Mouse (Mus musculus): ENCODE measurements at regions not wholly inside any gene's neighbourhood (a gene's known extent, or its start where the extent isn't known, plus 50 kb on each side); places are given as distances from the start of the nearest gene placed in this dataset.

DNA sequence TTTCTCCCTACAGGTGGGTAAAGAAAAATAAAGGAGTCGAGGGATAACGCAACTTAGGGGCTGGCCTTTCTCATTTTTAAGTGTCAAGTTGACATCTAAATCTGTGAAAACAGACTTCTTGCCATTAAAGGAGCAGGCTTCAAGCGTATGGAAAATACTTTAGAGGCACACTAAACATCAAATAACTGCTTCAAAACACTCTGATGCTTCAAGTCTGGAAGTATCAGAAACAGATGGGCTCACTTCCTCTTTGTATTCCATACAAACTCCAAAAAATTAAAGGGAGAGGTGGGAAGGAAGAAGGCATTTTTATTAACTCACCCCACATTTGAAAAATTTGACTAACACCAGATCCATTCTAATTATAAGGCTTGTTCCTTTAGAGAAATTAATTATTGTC is 248.0 kb upstream of the Nfe2l3 start:
- H3K27me3 ChIP-seq (replicated peaks) = peaks cover 69% of the 10 kb centered on the region
- H3K4me2 ChIP-seq (ENCODE audit: insufficient read depth, low read depth, poor library complexity, severe bottlenecking) = no peak overlapping the region
- no peak overlapping the region for H3K27ac ChIP-seq (ENCODE audit: insufficient read depth, low read depth)
- H3K4me1 ChIP-seq (ENCODE audit: control insufficient read depth in 1 of 2, insufficient read depth in 2 of 2) = no peaks in the 10 kb centered on the region
- dilution Hi-C loops (cut with MboI; ENCODE audit: extremely low pct_ligation_motif_present, extremely low pct_unique_long_range_greater_than_20kb, low sequenced_read_pairs) (no loop called here), in situ Hi-C loops (cut with MboI; ENCODE audit: low pct_ligation_motif_present, low pct_unique_long_range_greater_than_20kb, low sequenced_read_pairs) (no loop called here)
- DNase-seq (ENCODE audit: extremely low read depth) = no peak
- no peaks in the 10 kb centered on the region for H3K36me3 ChIP-seq (replicated peaks in 1 of 2; ENCODE audit: control insufficient read depth in 1 of 2, insufficient read depth in 1 of 2, low read length in 1 of 2)
- H3K79me2 ChIP-seq (replicated peaks; ENCODE audit: control insufficient read depth, extremely low read depth, insufficient read depth, poor library complexity, severe bottlenecking) = no peaks in the 10 kb centered on the region
- TF ChIP-seq RCOR1 (conservative IDR thresholded peaks at IDR 0.05; ENCODE audit: low read depth, low read length) (no peak), IRF4 (IDR thresholded peaks at IDR 0.05; ENCODE audit: low read depth, low read length) (no peak), POLR2A (IDR thresholded peaks at IDR 0.05; ENCODE audit: low read depth, low read length) (no peak), UBTF (IDR thresholded peaks at IDR 0.05; ENCODE audit: low read depth, low read length) (no peak), NRF1 (IDR thresholded peaks at IDR 0.05; ENCODE audit: low read depth, low read length) (no peak), KAT2A (IDR thresholded peaks at IDR 0.05; ENCODE audit: insufficient replicate concordance, low read length) (no peak), TCF12 (IDR thresholded peaks at IDR 0.05; ENCODE audit: low read depth, low read length) (no peak), ETS1 (conservative IDR thresholded peaks at IDR 0.05; ENCODE audit: low read depth, low read length) (no peak), GABPA (IDR thresholded peaks at IDR 0.05; ENCODE audit: insufficient replicate concordance, low read depth, low read length) (no peak), ZC3H11A (IDR thresholded peaks at IDR 0.05; ENCODE audit: low read depth, low read length) (no peak), JUND (conservative IDR thresholded peaks at IDR 0.05; ENCODE audit: low read depth, low read length) (no peak), SMC3 (IDR thresholded peaks at IDR 0.05; ENCODE audit: low read depth, low read length) (no peak), ZKSCAN1 (IDR thresholded peaks at IDR 0.05; ENCODE audit: borderline replicate concordance, low read depth, low read length) (no peak), CTCF (conservative IDR thresholded peaks at IDR 0.05 in 1 of 2, IDR thresholded peaks at IDR 0.05 in 1 of 2; ENCODE audit: low read depth in 2 of 2, low read length in 2 of 2) (no peak), SIN3A (IDR thresholded peaks at IDR 0.05; ENCODE audit: low read length) (no peak), CHD2 (IDR thresholded peaks at IDR 0.05; ENCODE audit: low read length) (no peak), MYC (IDR thresholded peaks at IDR 0.05; ENCODE audit: low read depth, low read length) (no peak)
- no peak overlapping the region for H3K4me3 ChIP-seq (replicated peaks in 1 of 3; ENCODE audit: low read depth in 2 of 3, low read length in 2 of 3, poor library complexity in 1 of 3)
- no peaks in the 10 kb centered on the region for H3K9me3 ChIP-seq (replicated peaks; ENCODE audit: low read length)
- H3K9ac ChIP-seq (ENCODE audit: insufficient read depth, low read depth) = no peak overlapping the region

DNA sequence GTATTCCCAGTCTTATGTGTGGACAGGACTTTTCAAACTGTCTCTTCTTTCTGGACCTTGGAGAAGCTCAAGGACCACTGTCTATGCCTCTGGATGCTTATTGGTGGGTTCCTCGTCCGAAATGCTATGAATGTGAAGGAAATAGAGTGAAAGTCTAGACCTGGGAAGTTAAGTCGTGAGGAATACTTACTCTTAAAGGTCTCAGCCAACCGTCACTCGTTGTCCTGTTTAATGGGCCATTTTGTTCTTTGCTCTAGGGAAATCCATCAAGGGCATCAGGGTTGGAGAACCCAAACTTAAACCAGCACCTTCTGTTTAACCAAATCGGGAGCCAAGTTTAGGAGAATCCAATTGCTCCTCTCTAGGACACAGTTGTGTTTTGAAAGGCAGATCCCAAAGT is 247.3 kb upstream of the Nfe2l3 start:
- peaks cover 64% of the 10 kb centered on the region for H3K27me3 ChIP-seq (replicated peaks)

More for the DNA sequence above, 247.3 kb upstream of the Nfe2l3 start:
- Histone ChIP-seq H3K4me1 (ENCODE audit: control insufficient read depth in 1 of 2, insufficient read depth in 2 of 2) (no peaks in the 10 kb centered on the region), H3K9ac (ENCODE audit: insufficient read depth, low read depth) (no peak overlapping the region), H3K4me2 (ENCODE audit: insufficient read depth, low read depth, poor library complexity, severe bottlenecking) (no peak overlapping the region), H3K4me3 (replicated peaks in 1 of 3; ENCODE audit: low read depth in 2 of 3, low read length in 2 of 3, poor library complexity in 1 of 3) (no peak overlapping the region), H3K27ac (ENCODE audit: insufficient read depth, low read depth) (no peak overlapping the region), H3K79me2 (replicated peaks; ENCODE audit: control insufficient read depth, extremely low read depth, insufficient read depth, poor library complexity, severe bottlenecking) (no peaks in the 10 kb centered on the region), H3K9me3 (replicated peaks; ENCODE audit: low read length) (no peaks in the 10 kb centered on the region), H3K36me3 (replicated peaks in 1 of 2; ENCODE audit: control insufficient read depth in 1 of 2, insufficient read depth in 1 of 2, low read length in 1 of 2) (no peaks in the 10 kb centered on the region)
- TF ChIP-seq HCFC1 (IDR thresholded peaks at IDR 0.05; ENCODE audit: low read depth, low read length) (no peak), MAFK (IDR thresholded peaks at IDR 0.05; ENCODE audit: insufficient replicate concordance, low read length) (no peak), MYC (IDR thresholded peaks at IDR 0.05; ENCODE audit: low read depth, low read length) (no peak), MAZ (IDR thresholded peaks at IDR 0.05; ENCODE audit: low read depth, low read length) (no peak), JUN (IDR thresholded peaks at IDR 0.05; ENCODE audit: insufficient read depth, low read depth, low read length) (no peak), JUND (conservative IDR thresholded peaks at IDR 0.05; ENCODE audit: low read depth, low read length) (no peak)
- dilution Hi-C loops (cut with MboI; ENCODE audit: extremely low pct_ligation_motif_present, extremely low pct_unique_long_range_greater_than_20kb, low sequenced_read_pairs) (no loop called here), in situ Hi-C loops (cut with MboI; ENCODE audit: low pct_ligation_motif_present, low pct_unique_long_range_greater_than_20kb, low sequenced_read_pairs) (no loop called here)
- no peak for DNase-seq (ENCODE audit: extremely low read depth)
